Mouse (Mus musculus) inflammation-experienced regulatory T-cells, adult 6 months (primary cell): Measurements from ENCODE around the gene Trim56. TPM values are rescaled to one million over a fixed set of nuclear protein-coding genes. Genes with fewer than 3 reads are reported as not detected.

Experiments
- ATAC-seq: one replicate; pipeline ENCODE4 v1.8.0; 2017
- polyA plus RNA-seq, 3 experiments: library from polyadenylated mRNA; unstranded; fragments of 100-300 nt; shearing (Covaris generic); gene quantifications; one replicate each; pipeline ENCODE4 v1.2.1; 2017

Gene Trim56
- polyA plus RNA-seq, 3 experiments from 2014 or later = 12.2 to 16.5 (median 15.0) TPM

- ATAC-seq = no peak
Measured at GRCm38 (mm10) chr5:137074191-137074651, 41.8 kb downstream of the Trim56 start.

- ATAC-seq = no peak
Measured at GRCm38 (mm10) chr5:137073141-137073540, 42.9 kb downstream of the Trim56 start.

GRCm38 (mm10) chr5:137072079-137072960, 43.7 kb downstream of the Trim56 start, which contains the start of gene Serpine1:
Gene Serpine1, minus strand, starts transcription at chr5:137072268.
- peak; percentile 56 for ATAC-seq

GRCm38 (mm10) chr5:137070881-137071605, 45.0 kb downstream of the Trim56 start:
- ATAC-seq = no peak

- no peak for ATAC-seq
Measured at GRCm38 (mm10) chr5:137068711-137069110, 47.3 kb downstream of the Trim56 start.

- ATAC-seq = no peak
Measured at GRCm38 (mm10) chr5:137065923-137066322, 50.1 kb downstream of the Trim56 start.

- ATAC-seq = no peak
Measured at GRCm38 (mm10) chr5:137065454-137065853, 50.6 kb downstream of the Trim56 start.

- ATAC-seq = no peak
Measured at GRCm38 (mm10) chr5:137062601-137063000, 53.4 kb downstream of the Trim56 start.

GRCm38 (mm10) chr5:137061809-137062481, 54.1 kb downstream of the Trim56 start:
- ATAC-seq = no peak

Other genes with a start within 250 kb of the Trim56 start
- not detected for gene Col26a1, start 233.0 kb downstream of the Trim56 start, polyA plus RNA-seq
- gene Ift22, start 208.1 kb downstream of the Trim56 start, polyA plus RNA-seq = 10 to 100 TPM in 2 of 3 experiments, 1 to 10 TPM in 1; 8.0 to 13.1 (median 11.1) TPM
- gene Fis1, start 162.9 kb downstream of the Trim56 start, polyA plus RNA-seq = 100 to 1,000 TPM; 413 to 465 (median 425) TPM
- gene Cldn15, start 149.6 kb downstream of the Trim56 start, polyA plus RNA-seq = not detected
- 1 to 10 TPM; 4.7 to 6.7 (median 5.1) TPM for gene Plod3, start 129.2 kb downstream of the Trim56 start, polyA plus RNA-seq
- 10 to 100 TPM; 52.8 to 60.9 (median 60.7) TPM for gene Znhit1, start 128.2 kb downstream of the Trim56 start, polyA plus RNA-seq
- gene Vgf, start 89.8 kb downstream of the Trim56 start, polyA plus RNA-seq = not detected
- gene Ap1s1, start 70.1 kb downstream of the Trim56 start, polyA plus RNA-seq = 100 to 1,000 TPM in 1 of 3 experiments, 10 to 100 TPM in 2; 66.7 to 117 (median 68.0) TPM
- not detected for gene Serpine1, start 43.9 kb downstream of the Trim56 start, polyA plus RNA-seq
- not detected for gene Muc3, start 33.1 kb upstream of the Trim56 start, polyA plus RNA-seq
- 1 to 10 TPM; 2.3 to 4.8 (median 4.2) TPM for gene Muc3a, start 96.2 kb upstream of the Trim56 start, polyA plus RNA-seq
- gene Ache, start 171.3 kb upstream of the Trim56 start, polyA plus RNA-seq = not detected
- gene Ufsp1, start 178.4 kb upstream of the Trim56 start, polyA plus RNA-seq = 1 to 10 TPM in 2 of 3 experiments, under 1 TPM in 1; 0.32 to 2.0 (median 1.5) TPM
- 10 to 100 TPM; 58.1 to 76.1 (median 61.2) TPM for gene Srrt, start 191.5 kb upstream of the Trim56 start, polyA plus RNA-seq
- gene Trip6, start 198.2 kb upstream of the Trim56 start, polyA plus RNA-seq = 1 to 10 TPM; 1.4 to 1.7 (median 1.6) TPM
- gene Slc12a9, start 217.4 kb upstream of the Trim56 start, polyA plus RNA-seq = 10 to 100 TPM in 2 of 3 experiments, 1 to 10 TPM in 1; 6.0 to 15.2 (median 11.0) TPM
- not detected for gene Ephb4, start 233.9 kb upstream of the Trim56 start, polyA plus RNA-seq